Mouse (Mus musculus): ENCODE results near the gene Gm14408.
"Not testable (repeated sequence)": the region's sequence is repeated elsewhere in the genome, so short reads cannot be mapped to it uniquely, and the experiment has no call there.

Gene Gm14408

DNA sequence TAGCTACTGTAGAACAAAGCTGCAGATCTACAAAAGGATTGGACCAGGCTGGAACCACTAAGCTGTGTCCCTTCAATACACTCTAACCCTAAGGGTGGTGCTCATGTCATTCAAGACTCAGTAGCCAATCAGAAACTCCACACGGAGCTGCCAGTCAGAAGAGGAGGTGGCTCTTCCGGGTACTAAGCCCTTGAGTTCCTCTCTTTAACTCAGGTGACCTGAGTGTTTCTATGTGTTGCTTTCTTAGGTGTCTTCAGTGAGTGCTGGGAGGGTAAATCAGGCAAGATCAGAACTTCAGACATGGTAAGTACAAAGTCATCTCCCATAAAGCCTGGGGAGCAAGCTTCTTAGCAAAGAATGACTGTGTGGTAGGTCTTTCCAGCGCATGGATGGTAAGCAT lies at the start of gene Gm14408:
Gm14408 (plus strand) TSS at position 301 of the 400 bp plus-strand sequence.
- not testable (repeated sequence) for DNase-seq

DNA sequence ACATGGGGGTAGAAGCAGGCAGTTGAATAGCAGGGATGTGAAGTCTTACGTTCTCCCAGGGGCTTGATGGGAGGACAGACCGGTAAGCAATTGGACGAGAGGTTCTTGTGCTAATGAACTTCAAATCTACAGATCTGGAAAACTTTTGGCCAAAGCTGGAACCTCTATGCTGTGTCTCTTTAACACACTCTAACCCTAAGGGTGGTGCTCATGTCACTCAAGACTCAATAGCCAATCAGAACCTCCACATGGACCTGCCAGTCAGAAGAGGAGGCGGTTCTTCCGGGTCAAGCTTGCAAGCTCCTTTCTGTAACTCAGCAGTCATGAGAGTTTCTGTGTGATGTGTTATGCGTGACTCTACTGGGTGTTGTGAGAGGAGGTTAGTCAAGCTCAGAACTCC lies 32.6 kb upstream of the Gm14408 start, which contains the start of gene Gm14295:
Gm14295 (plus strand) TSS at position 301 of the 400 bp plus-strand sequence.
- not testable (repeated sequence) for DNase-seq

DNA sequence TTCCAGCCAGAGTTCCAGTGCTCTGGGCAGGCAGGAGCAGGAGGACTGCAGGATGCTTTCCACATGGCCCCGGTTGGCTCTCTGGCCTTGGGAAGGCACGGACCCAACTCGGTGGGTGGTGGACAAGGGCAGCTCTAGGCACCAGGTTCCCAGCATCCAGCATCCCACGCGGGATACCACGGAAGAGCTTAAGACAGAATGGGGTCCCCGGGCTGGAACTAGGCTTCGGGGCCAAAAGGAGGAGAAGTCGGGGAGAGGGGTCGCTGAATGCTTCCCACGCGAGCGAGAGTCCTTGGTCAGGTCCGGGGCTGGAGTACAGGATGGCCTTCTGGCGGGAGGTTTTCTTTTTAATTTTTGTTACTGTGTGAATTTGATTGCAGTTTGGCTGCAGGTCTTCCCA lies 32.2 kb upstream of the Gm14408 start:
- DNase-seq = not testable (repeated sequence)
